Mouse (Mus musculus): Measurements from ENCODE around the gene Ehbp1. TPM values are rescaled to one million over a fixed set of nuclear protein-coding genes. Genes with fewer than 3 reads are reported as not detected.

Ehbp1 gene
- polyA plus RNA-seq, 1 experiment from 2014 or later, result 42.7 TPM

- WGBS, result 86% methylated on average over 6 of the region's 6 CpGs
- H3K9me3 ChIP-seq (ENCODE audit: control insufficient read depth, low read length), result no peaks in the 10 kb centered on the region
- no peak for ATAC-seq (ENCODE audit: insufficient number of reproducible peaks, insufficient read depth, low FRiP score, low read depth)
These were observed 24.2 kb downstream of the Ehbp1 start for GRCm38 (mm10) chr11:22317824-22318411.

GRCm38 (mm10) chr11:22315801-22316200 lies 26.3 kb downstream of the Ehbp1 start:
- H3K4me2 ChIP-seq (ENCODE audit: low read length), result no peak overlapping the region
- H3K36me3 ChIP-seq (ENCODE audit: control insufficient read depth, insufficient read depth, low read length), result no peaks in the 10 kb centered on the region
- no peak overlapping the region for H3K4me3 ChIP-seq (ENCODE audit: control insufficient read depth in 1 of 2, insufficient read depth in 1 of 2, low read depth in 1 of 2, low read length in 2 of 2)
- H3K4me1 ChIP-seq (ENCODE audit: control insufficient read depth in 2 of 2, insufficient read depth in 2 of 2, low read length in 2 of 2), result no peaks in the 10 kb centered on the region
- 100% methylated on average over 1 of the region's 1 CpGs for WGBS
- no peak overlapping the region for H3K9ac ChIP-seq (ENCODE audit: low read length)
- ATAC-seq (ENCODE audit: insufficient number of reproducible peaks, insufficient read depth, low FRiP score, low read depth), result no peak
- H3K27ac ChIP-seq (replicated peaks in 1 of 2; ENCODE audit: control insufficient read depth in 1 of 2, insufficient read depth in 1 of 2, low read depth in 2 of 2, low read length in 2 of 2), result no peak overlapping the region
- H3K27me3 ChIP-seq (ENCODE audit: control insufficient read depth, insufficient read depth, low read length), result no peaks in the 10 kb centered on the region
- no peaks in the 10 kb centered on the region for H3K9me3 ChIP-seq (ENCODE audit: control insufficient read depth, low read length)

More at GRCm38 (mm10) chr11:22317824-22318411, 24.2 kb downstream of the Ehbp1 start:
- Histone ChIP-seq H3K4me2 (ENCODE audit: low read length) (no peak overlapping the region), H3K27me3 (ENCODE audit: control insufficient read depth, insufficient read depth, low read length) (no peaks in the 10 kb centered on the region), H3K36me3 (ENCODE audit: control insufficient read depth, insufficient read depth, low read length) (no peaks in the 10 kb centered on the region), H3K9ac (ENCODE audit: low read length) (no peak overlapping the region), H3K27ac (replicated peaks in 1 of 2; ENCODE audit: control insufficient read depth in 1 of 2, insufficient read depth in 1 of 2, low read depth in 2 of 2, low read length in 2 of 2) (no peak overlapping the region), H3K4me1 (ENCODE audit: control insufficient read depth in 2 of 2, insufficient read depth in 2 of 2, low read length in 2 of 2) (no peaks in the 10 kb centered on the region), H3K4me3 (ENCODE audit: control insufficient read depth in 1 of 2, insufficient read depth in 1 of 2, low read depth in 1 of 2, low read length in 2 of 2) (no peak overlapping the region)

- no peaks in the 10 kb centered on the region for H3K27me3 ChIP-seq (ENCODE audit: control insufficient read depth, insufficient read depth, low read length)
- H3K9ac ChIP-seq (ENCODE audit: low read length), result no peak overlapping the region
- H3K4me3 ChIP-seq (ENCODE audit: control insufficient read depth in 1 of 2, insufficient read depth in 1 of 2, low read depth in 1 of 2, low read length in 2 of 2), result no peak overlapping the region
- 48% methylated on average over 6 of the region's 6 CpGs for WGBS
- H3K9me3 ChIP-seq (ENCODE audit: control insufficient read depth, low read length), result no peaks in the 10 kb centered on the region
- ATAC-seq (ENCODE audit: insufficient number of reproducible peaks, insufficient read depth, low FRiP score, low read depth), result no peak
- H3K27ac ChIP-seq (replicated peaks in 1 of 2; ENCODE audit: control insufficient read depth in 1 of 2, insufficient read depth in 1 of 2, low read depth in 2 of 2, low read length in 2 of 2), result no peak overlapping the region
- H3K4me2 ChIP-seq (ENCODE audit: low read length), result no peak overlapping the region
- no peaks in the 10 kb centered on the region for H3K4me1 ChIP-seq (ENCODE audit: control insufficient read depth in 2 of 2, insufficient read depth in 2 of 2, low read length in 2 of 2)
- H3K36me3 ChIP-seq (ENCODE audit: control insufficient read depth, insufficient read depth, low read length), result no peaks in the 10 kb centered on the region
These were observed 40.9 kb downstream of the Ehbp1 start for GRCm38 (mm10) chr11:22301164-22301563.

- Histone ChIP-seq H3K36me3 (ENCODE audit: control insufficient read depth, insufficient read depth, low read length) (no peaks in the 10 kb centered on the region), H3K9ac (ENCODE audit: low read length) (no peak overlapping the region), H3K27ac (replicated peaks in 1 of 2; ENCODE audit: control insufficient read depth in 1 of 2, insufficient read depth in 1 of 2, low read depth in 2 of 2, low read length in 2 of 2) (0 out of 4 replicates have a peak overlapping the region, but pooled peaks of 1 of the 2 experiments have one; percentile 25), H3K4me3 (ENCODE audit: control insufficient read depth in 1 of 2, insufficient read depth in 1 of 2, low read depth in 1 of 2, low read length in 2 of 2) (no peak overlapping the region), H3K9me3 (ENCODE audit: control insufficient read depth, low read length) (no peaks in the 10 kb centered on the region), H3K4me2 (ENCODE audit: low read length) (no peak overlapping the region), H3K4me1 (ENCODE audit: control insufficient read depth in 2 of 2, insufficient read depth in 2 of 2, low read length in 2 of 2) (peaks cover 2 to 21% of the 10 kb centered on the region in 2 experiments), H3K27me3 (ENCODE audit: control insufficient read depth, insufficient read depth, low read length) (no peaks in the 10 kb centered on the region)
- no peak for ATAC-seq (ENCODE audit: insufficient number of reproducible peaks, insufficient read depth, low FRiP score, low read depth)
These were observed 52.9 kb downstream of the Ehbp1 start for GRCm38 (mm10) chr11:22289164-22289563.

GRCm38 (mm10) chr11:22287513-22287900 lies 54.6 kb downstream of the Ehbp1 start:
- peak overlapping the region; percentile 66 for H3K4me2 ChIP-seq (ENCODE audit: low read length)
- H3K27me3 ChIP-seq (ENCODE audit: control insufficient read depth, insufficient read depth, low read length), result no peaks in the 10 kb centered on the region
- 0% methylated on average over 6 of the region's 6 CpGs for WGBS
- peak overlapping the region; percentile 81 to 91 for H3K27ac ChIP-seq (replicated peaks in 1 of 2; ENCODE audit: control insufficient read depth in 1 of 2, insufficient read depth in 1 of 2, low read depth in 2 of 2, low read length in 2 of 2)
- no peaks in the 10 kb centered on the region for H3K9me3 ChIP-seq (ENCODE audit: control insufficient read depth, low read length)
- no peak for ATAC-seq (ENCODE audit: insufficient number of reproducible peaks, insufficient read depth, low FRiP score, low read depth)
- peaks cover 4% of the 10 kb centered on the region; the same call in 1 of the 2 replicates for H3K36me3 ChIP-seq (ENCODE audit: control insufficient read depth, insufficient read depth, low read length)
- H3K4me1 ChIP-seq (ENCODE audit: control insufficient read depth in 2 of 2, insufficient read depth in 2 of 2, low read length in 2 of 2), result peaks cover 2 to 21% of the 10 kb centered on the region in 2 experiments
- H3K9ac ChIP-seq (ENCODE audit: low read length), result peak overlapping the region; percentile 87
- H3K4me3 ChIP-seq (ENCODE audit: control insufficient read depth in 1 of 2, insufficient read depth in 1 of 2, low read depth in 1 of 2, low read length in 2 of 2), result peak overlapping the region; percentile 56 to 60

- Histone ChIP-seq H3K4me3 (ENCODE audit: control insufficient read depth in 1 of 2, insufficient read depth in 1 of 2, low read depth in 1 of 2, low read length in 2 of 2) (peak overlapping the region; percentile 62 to 85), H3K4me2 (ENCODE audit: low read length) (peak overlapping the region; percentile 72), H3K36me3 (ENCODE audit: control insufficient read depth, insufficient read depth, low read length) (peaks cover 9% of the 10 kb centered on the region), H3K4me1 (ENCODE audit: control insufficient read depth in 2 of 2, insufficient read depth in 2 of 2, low read length in 2 of 2) (peaks cover 2 to 21% of the 10 kb centered on the region in 2 experiments), H3K27ac (replicated peaks in 1 of 2; ENCODE audit: control insufficient read depth in 1 of 2, insufficient read depth in 1 of 2, low read depth in 2 of 2, low read length in 2 of 2) (peak overlapping the region; percentile 81 to 91), H3K9ac (ENCODE audit: low read length) (peak overlapping the region; percentile 89), H3K9me3 (ENCODE audit: control insufficient read depth, low read length) (no peaks in the 10 kb centered on the region), H3K27me3 (ENCODE audit: control insufficient read depth, insufficient read depth, low read length) (no peaks in the 10 kb centered on the region)
- peak; percentile 99 for ATAC-seq (ENCODE audit: insufficient number of reproducible peaks, insufficient read depth, low FRiP score, low read depth)
- under 1% methylated on average over 35 of the region's 43 CpGs for WGBS
These were observed 55.1 kb downstream of the Ehbp1 start for GRCm38 (mm10) chr11:22286885-22287512.

- Histone ChIP-seq H3K4me1 (ENCODE audit: control insufficient read depth in 2 of 2, insufficient read depth in 2 of 2, low read length in 2 of 2) (peaks cover 2 to 21% of the 10 kb centered on the region in 2 experiments), H3K36me3 (ENCODE audit: control insufficient read depth, insufficient read depth, low read length) (peaks cover 13% of the 10 kb centered on the region), H3K4me3 (ENCODE audit: control insufficient read depth in 1 of 2, insufficient read depth in 1 of 2, low read depth in 1 of 2, low read length in 2 of 2) (peak overlapping the region; percentile 62 to 85), H3K9me3 (ENCODE audit: control insufficient read depth, low read length) (no peaks in the 10 kb centered on the region), H3K9ac (ENCODE audit: low read length) (peak overlapping the region; percentile 89), H3K4me2 (ENCODE audit: low read length) (peak overlapping the region; percentile 72), H3K27me3 (ENCODE audit: control insufficient read depth, insufficient read depth, low read length) (no peaks in the 10 kb centered on the region), H3K27ac (replicated peaks in 1 of 2; ENCODE audit: control insufficient read depth in 1 of 2, insufficient read depth in 1 of 2, low read depth in 2 of 2, low read length in 2 of 2) (peak overlapping the region; percentile 31 to 86)
- ATAC-seq (ENCODE audit: insufficient number of reproducible peaks, insufficient read depth, low FRiP score, low read depth), result peak; percentile 55; the same call in 1 of the 2 replicates
- 1% methylated on average over 33 of the region's 39 CpGs for WGBS
These were observed 55.7 kb downstream of the Ehbp1 start for GRCm38 (mm10) chr11:22286371-22286872.

All from heart, embryonic 14.5 days (tissue).